Mouse (Mus musculus): Measurements from ENCODE around the gene Ptn.

DNA sequence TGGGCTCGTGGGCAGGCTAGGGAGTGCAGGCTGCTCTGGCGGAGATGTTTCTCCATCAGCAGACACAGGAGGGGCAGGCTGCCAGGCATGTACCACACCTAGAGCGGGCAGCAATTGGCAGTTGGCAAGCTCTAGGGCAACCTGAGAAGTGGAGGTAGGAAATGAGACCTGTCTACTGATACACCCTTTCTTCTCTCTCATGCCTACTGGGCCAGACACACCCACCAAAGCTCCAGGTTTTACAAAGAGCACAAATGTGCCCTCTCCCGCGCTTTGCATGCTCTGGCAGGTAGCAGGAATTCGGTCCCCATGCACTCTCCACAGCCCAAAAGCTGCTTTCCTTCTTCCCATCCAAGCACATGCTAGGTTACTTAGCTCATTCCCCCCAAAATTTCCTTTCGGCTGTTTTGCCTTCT, 701 bp downstream of the Ptn start:
- TF ChIP-seq CTCF (IDR thresholded peaks at IDR 0.05; ENCODE audit: extremely low read depth, insufficient read depth, low read length) (no peak), POLR2A (IDR thresholded peaks at IDR 0.05; ENCODE audit: extremely low read depth, insufficient read depth, low read length) (no peak)

Data from cortical plate, adult 2 months (tissue).